Mouse (Mus musculus): ENCODE measurements around the gene Klf6. TPM values are rescaled to one million over a fixed set of nuclear protein-coding genes. Genes with fewer than 3 reads are reported as not detected.

The Klf6 gene
- polyA plus RNA-seq, 2 experiments from 2014 or later, result 111 to 134 TPM

GRCm38 (mm10) chr13:5899641-5900040, 38.4 kb downstream of the Klf6 start:
- no peak for ATAC-seq

- no peak for ATAC-seq
Measured at GRCm38 (mm10) chr13:5913201-5913600, 51.9 kb downstream of the Klf6 start.

GRCm38 (mm10) chr13:5917360-5917759, 56.1 kb downstream of the Klf6 start:
- no peak for ATAC-seq

- no peak for ATAC-seq
Measured at GRCm38 (mm10) chr13:5919966-5920365, 58.7 kb downstream of the Klf6 start.

Measured in activated CD4-positive, CD25-positive, alpha-beta regulatory T cell, adult 4 months (primary cell).